Mouse (Mus musculus): Measurements from ENCODE around the gene Rab11fip5. TPM values are rescaled to one million over a fixed set of nuclear protein-coding genes. Genes with fewer than 3 reads are reported as not detected.

The Rab11fip5 gene
- 4.3 and 4.7 TPM in 2 replicates for polyA plus RNA-seq (2015; fragmentation: Nextera tagmentation; extraction: Ambion mirVana)

GRCm38 (mm10) chr6:85373951-85374733 lies at the start of gene Rab11fip5:
Gene Rab11fip5, minus strand, starts transcription at chr6:85374634.
- DNase-seq (ENCODE audit: low spot score), result no peak

- no peak for DNase-seq (ENCODE audit: low spot score)
Observed at GRCm38 (mm10) chr6:85423836-85424379, 49.5 kb upstream of the Rab11fip5 start, which contains the start of gene Noto. Gene Noto, plus strand, starts transcription at chr6:85423886.

GRCm38 (mm10) chr6:85419150-85419549 lies 44.7 kb upstream of the Rab11fip5 start:
- no peak for DNase-seq (ENCODE audit: low spot score)

DNA sequence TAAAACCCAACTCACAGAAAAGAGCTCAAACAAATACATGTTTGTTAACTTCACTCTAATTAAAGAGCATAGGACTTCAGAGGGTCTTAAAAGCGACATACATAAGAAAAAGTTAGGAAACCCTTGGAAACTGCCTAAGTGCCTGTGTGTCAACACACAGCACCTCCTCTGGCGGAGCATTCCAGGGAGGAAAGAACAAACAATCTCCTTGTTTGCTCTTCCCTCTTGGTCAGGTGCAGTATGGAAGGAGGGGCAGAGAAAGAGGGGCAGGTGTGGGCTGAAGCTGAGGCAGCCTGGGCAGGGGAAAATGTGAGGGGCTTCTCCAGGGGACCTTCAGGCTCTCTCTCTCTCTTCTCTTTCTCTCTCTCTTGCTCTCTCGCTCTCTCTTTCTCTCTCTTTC lies 41.4 kb upstream of the Rab11fip5 start:
- DNase-seq (ENCODE audit: low spot score), result no peak

GRCm38 (mm10) chr6:85410771-85411273 lies 36.4 kb upstream of the Rab11fip5 start:
- peak; percentile 64 for DNase-seq (ENCODE audit: low spot score)

GRCm38 (mm10) chr6:85409003-85409402 lies 34.6 kb upstream of the Rab11fip5 start:
- no peak for DNase-seq (ENCODE audit: low spot score)

GRCm38 (mm10) chr6:85403039-85403438 lies 28.6 kb upstream of the Rab11fip5 start:
- no peak for DNase-seq (ENCODE audit: low spot score)

GRCm38 (mm10) chr6:85402613-85403012 lies 28.2 kb upstream of the Rab11fip5 start:
- DNase-seq (ENCODE audit: low spot score), result no peak

- no peak for DNase-seq (ENCODE audit: low spot score)
Observed at GRCm38 (mm10) chr6:85399715-85400114, 25.3 kb upstream of the Rab11fip5 start.

- peak; percentile 24 for DNase-seq (ENCODE audit: low spot score)
Observed at GRCm38 (mm10) chr6:85397165-85397564, 22.7 kb upstream of the Rab11fip5 start.

GRCm38 (mm10) chr6:85395360-85395759 lies 20.9 kb upstream of the Rab11fip5 start:
- no peak for DNase-seq (ENCODE audit: low spot score)

- DNase-seq (ENCODE audit: low spot score), result peak; percentile 53
Observed at GRCm38 (mm10) chr6:85391803-85392202, 17.4 kb upstream of the Rab11fip5 start.

DNA sequence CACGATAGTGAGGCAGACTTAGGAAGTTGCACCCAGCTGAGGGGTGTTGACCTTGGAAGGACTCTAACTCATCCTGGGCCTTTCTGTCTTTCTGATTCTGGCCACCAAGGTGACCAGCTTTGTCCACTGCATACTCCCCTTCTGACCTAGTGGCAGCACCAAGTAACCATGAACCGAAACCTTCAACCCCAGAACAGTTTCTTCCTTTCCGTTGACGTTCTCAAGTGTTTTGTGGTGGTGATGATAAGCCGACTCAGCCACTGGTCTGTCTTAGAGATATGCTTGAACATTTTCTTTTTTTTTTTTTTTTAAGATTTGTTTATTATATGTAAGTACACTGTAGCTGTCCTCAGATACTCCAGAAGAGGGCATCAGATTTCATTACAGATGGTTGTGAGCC lies 14.2 kb upstream of the Rab11fip5 start:
- DNase-seq (ENCODE audit: low spot score), result no peak

- no peak for DNase-seq (ENCODE audit: low spot score)
Observed at GRCm38 (mm10) chr6:85382791-85383190, 8.4 kb upstream of the Rab11fip5 start.

DNA sequence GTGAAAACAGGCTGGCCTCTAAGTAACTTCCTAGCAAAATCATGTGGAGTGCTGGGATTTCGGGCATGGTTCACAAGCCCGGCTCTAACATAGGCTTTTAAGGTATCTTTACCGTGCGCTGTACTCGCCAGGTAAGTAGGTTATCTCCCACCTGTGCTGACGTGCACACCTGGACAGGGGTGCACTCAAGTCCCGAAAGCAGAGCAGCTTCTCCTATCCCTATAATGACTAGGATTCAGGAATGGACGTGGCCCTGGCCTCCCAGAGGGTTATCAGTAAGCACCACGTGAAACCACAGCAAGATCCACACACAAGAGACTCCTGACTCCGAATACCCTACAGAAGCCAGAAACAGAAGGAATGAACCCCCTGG lies 7.2 kb upstream of the Rab11fip5 start:
- DNase-seq (ENCODE audit: low spot score), result no peak

- DNase-seq (ENCODE audit: low spot score), result peak; percentile 29
Observed at GRCm38 (mm10) chr6:85380901-85381647, 6.6 kb upstream of the Rab11fip5 start.

GRCm38 (mm10) chr6:85380201-85380900 lies 5.9 kb upstream of the Rab11fip5 start:
- DNase-seq (ENCODE audit: low spot score), result peak; percentile 67

- DNase-seq (ENCODE audit: low spot score), result no peak
Observed at GRCm38 (mm10) chr6:85378629-85379028, 4.2 kb upstream of the Rab11fip5 start.

GRCm38 (mm10) chr6:85377876-85378275 lies 3.4 kb upstream of the Rab11fip5 start:
- DNase-seq (ENCODE audit: low spot score), result no peak

DNA sequence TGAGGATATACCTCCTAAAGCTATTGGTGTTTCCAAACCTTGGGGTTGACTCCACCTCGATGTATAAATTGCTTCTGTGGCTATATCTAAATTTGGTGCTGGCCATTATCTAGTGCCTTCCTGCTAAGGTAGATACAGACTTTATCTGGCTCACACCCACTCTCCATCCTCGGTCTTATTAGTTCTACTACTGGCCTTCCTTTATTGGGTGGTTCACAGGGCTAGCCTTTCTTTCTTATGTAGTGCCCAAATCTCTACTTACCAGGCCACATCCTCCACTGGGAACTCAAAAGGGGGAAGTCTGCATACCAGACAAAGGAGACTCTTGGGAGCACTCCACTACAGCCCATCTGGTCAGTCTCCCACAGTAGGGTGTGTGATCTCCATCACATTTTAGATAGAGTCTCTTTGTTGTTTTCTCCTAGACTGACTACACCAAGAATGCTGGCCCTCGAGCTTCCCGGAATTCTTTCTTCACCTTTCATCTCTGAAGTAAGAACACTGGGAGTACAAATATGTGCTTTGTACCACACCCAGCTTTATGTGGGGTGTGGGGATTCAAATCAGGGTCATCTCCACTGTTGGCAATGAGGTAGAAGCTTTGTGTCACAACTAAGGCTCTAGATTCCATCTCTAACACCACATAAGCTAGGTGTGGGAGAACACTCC lies 2.8 kb upstream of the Rab11fip5 start:
- no peak for DNase-seq (ENCODE audit: low spot score)

DNA sequence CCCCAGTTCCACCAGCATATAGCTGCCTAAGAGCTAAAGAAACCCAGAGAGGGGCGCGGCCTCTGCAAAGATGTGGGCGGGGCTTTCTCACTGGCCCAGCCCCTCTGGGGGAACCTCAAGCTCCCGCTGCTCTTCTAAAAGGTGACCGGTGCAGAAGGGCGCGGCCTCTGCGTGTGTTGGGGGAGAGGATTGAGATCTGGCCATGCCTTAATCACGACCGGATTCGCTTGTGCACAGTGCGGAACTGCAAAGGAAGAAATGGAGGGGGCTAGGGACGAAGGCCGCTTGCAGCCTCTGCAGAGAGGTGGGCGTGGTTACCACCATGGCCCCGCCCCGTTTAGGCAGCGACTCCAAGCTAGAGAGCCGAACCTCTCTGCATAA lies 290 bp upstream of the Rab11fip5 start:
- peak; percentile 95 for DNase-seq (ENCODE audit: low spot score)
